Mouse (Mus musculus): ENCODE data around the gene Gm17467. TPM values are rescaled to one million over a fixed set of nuclear protein-coding genes. Genes with fewer than 3 reads are reported as not detected.
"Not testable (repeated sequence)": the region's sequence is repeated elsewhere in the genome, so short reads cannot be mapped to it uniquely, and the experiment has no call there.

Gene Gm17467
- polyA plus RNA-seq (2014; fragmentation: Nextera tagmentation; extraction: Ambion mirVana): not detected in 2 replicates

DNA sequence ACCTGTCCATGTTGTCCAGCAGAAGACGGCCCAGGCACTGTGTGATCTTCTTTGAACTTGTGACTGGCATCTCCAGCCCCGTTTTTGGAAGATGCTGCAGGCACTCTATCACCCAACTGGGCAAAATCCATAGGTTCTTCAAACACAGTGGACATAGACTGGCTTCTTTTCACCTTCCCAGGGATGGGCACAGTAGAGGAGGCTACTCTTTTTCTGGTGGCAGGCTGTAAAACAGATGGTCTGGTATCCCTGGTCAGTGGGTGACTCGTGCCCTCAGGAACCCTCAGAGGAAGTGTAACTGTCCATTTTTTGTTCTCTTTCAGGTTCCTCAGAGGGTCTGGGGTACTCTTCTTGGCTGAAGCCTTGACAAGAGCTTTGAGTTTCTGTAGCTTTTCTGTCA, at the start of gene Gm17467:
Gene Gm17467 (minus strand): TSS at position 101 of the 400 bp plus-strand sequence.
- not testable (repeated sequence) for H3K27ac ChIP-seq (ENCODE audit: low read depth, low read length); H3K4me1 ChIP-seq (ENCODE audit: control insufficient read depth, insufficient read depth, low read length); H3K9me3 ChIP-seq (replicated peaks; ENCODE audit: control insufficient read depth, low read length); H3K36me3 ChIP-seq (ENCODE audit: control insufficient read depth, insufficient read depth, low read length); H3K27me3 ChIP-seq (ENCODE audit: control insufficient read depth, insufficient read depth, low read length); H3K4me3 ChIP-seq (ENCODE audit: low read depth, low read length); H3K4me2 ChIP-seq; H3K9ac ChIP-seq (ENCODE audit: low read depth, low read length); ATAC-seq (replicated peaks; ENCODE audit: insufficient number of reproducible peaks, low FRiP score, low TSS enrichment)
- no CpG with 5 or more reads among the region's 3 CpGs for WGBS (ENCODE audit: insufficient replicate concordance)

Other genes starting within 250 kb of the Gm17467 start
- not detected in 2 replicates for gene Cldn34c2, start 123.1 kb downstream of the Gm17467 start, polyA plus RNA-seq (2014; fragmentation: Nextera tagmentation; extraction: Ambion mirVana)
- gene Cldn34c3, start 88.9 kb upstream of the Gm17467 start, polyA plus RNA-seq (2014; fragmentation: Nextera tagmentation; extraction: Ambion mirVana): not detected in 2 replicates

Measured in heart, embryonic 11.5 days (tissue).